Mouse (Mus musculus): ENCODE measurements around the gene Zw10. TPM values are rescaled to one million over a fixed set of nuclear protein-coding genes. Genes with fewer than 3 reads are reported as not detected.

Zw10 gene
- 57.2 TPM for polyA plus RNA-seq (2017; shearing (Covaris generic))

GRCm38 (mm10) chr9:49055333-49056205 lies at the start of gene Zw10:
TSS of gene Zw10 (plus strand) at chr9:49055613.

DNA sequence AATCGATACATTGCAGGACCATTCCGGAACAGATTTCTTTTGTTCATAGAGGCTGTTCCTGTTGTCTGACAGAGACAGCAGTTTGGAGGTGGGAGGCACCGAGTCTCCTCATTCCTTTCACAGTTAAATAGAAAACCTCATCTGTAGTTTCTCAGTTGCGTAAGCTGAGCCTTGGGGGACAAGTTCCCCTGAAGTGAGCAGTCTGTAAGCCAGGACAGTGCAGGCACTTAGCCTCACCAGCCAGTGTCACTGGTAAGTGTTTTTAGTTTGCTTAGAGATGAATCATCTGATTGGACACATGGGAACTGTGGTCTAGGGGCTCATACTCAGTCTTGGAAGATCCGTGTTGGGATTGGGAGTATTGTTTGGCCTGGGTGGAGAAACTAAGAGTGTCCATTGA lies 25.7 kb downstream of the Zw10 start, which contains the start of gene Tmprss5:
TSS of gene Tmprss5 (plus strand) at position 154 of the 400 bp plus-strand sequence.

Other genes starting within 250 kb of the Zw10 start
- 0.29 TPM for gene Zbtb16, start 219.4 kb upstream of the Zw10 start, polyA plus RNA-seq (2017; shearing (Covaris generic))
- not detected for gene Htr3a, start 144.5 kb upstream of the Zw10 start, polyA plus RNA-seq (2017; shearing (Covaris generic))
- gene Htr3b, start 90.6 kb upstream of the Zw10 start, polyA plus RNA-seq (2017; shearing (Covaris generic)), result not detected
- gene Usp28, start 70.2 kb upstream of the Zw10 start, polyA plus RNA-seq (2017; shearing (Covaris generic)), result 49.7 TPM
- gene Tmprss5, start 25.6 kb downstream of the Zw10 start, polyA plus RNA-seq (2017; shearing (Covaris generic)), result not detected
- gene Gm4894, start 194.9 kb downstream of the Zw10 start, polyA plus RNA-seq (2017; shearing (Covaris generic)), result not detected

Measured in activated CD4-positive, CD25-positive, alpha-beta regulatory T cell, adult 9 weeks (primary cell).